Mouse (Mus musculus): ENCODE measurements at regions not wholly inside any gene's neighbourhood (a gene's known extent, or its start where the extent isn't known, plus 50 kb on each side); places are given as distances from the start of the nearest gene placed in this dataset.

DNA sequence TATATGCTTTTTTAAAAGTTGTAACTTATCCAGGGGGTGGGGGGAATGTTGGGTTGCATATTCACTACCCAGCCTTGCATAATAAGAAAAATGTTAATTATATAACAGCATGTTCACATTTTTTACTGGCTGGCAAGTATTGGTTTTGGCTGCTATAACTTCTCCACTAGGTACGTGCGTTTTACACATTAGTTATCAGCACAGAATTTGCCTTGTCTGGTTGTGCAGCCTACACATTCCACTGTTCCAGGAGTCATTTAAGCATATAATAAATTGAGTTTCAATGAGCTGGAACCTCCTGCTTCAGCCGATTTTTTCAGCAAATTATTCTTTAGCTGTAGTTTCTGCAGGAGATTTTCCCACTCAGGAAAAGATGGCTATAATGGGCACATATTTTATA is 1479.9 kb upstream of the Tenm2 start:
- Histone ChIP-seq H3K4me2 (no peak overlapping the region), H3K27me3 (no peaks in the 10 kb centered on the region), H3K9ac (no peak overlapping the region), H3K9me3 (no peaks in the 10 kb centered on the region), H3K36me3 (no peaks in the 10 kb centered on the region), H3K27ac (no peak overlapping the region), H3K4me1 (no peaks in the 10 kb centered on the region), H3K4me3 (no peak overlapping the region)
- WGBS = 83% methylated on average over 3 of the region's 3 CpGs
- ATAC-seq (ENCODE audit: insufficient number of reproducible peaks, insufficient read depth, low FRiP score, low TSS enrichment, low read depth) = no peak

DNA sequence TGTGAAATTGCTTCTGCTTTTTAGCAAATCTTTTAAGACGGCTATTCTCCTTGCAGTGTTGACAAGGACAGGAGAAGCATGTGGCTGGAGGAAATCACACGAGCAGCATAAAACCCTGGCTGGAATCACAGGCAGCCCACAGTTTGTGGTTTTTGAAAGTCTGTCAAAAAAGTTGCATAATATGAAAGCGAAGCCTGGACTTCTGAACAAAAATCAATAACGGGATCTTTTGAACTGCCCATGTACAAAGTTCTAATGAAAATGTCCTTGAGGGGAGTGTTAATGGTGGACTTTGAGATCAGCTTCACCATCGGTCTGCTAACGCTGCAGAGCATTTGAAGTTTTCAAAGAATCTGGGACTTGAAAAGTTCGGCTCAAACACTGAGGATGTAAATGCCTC is 1445.5 kb upstream of the Tenm2 start:
- no peak overlapping the region for H3K9ac ChIP-seq
- WGBS = 55% methylated on average over 7 of the region's 7 CpGs
- no peaks in the 10 kb centered on the region for H3K9me3 ChIP-seq
- ATAC-seq (ENCODE audit: insufficient number of reproducible peaks, insufficient read depth, low FRiP score, low TSS enrichment, low read depth) = no peak
- no peak overlapping the region for H3K4me3 ChIP-seq
- no peak overlapping the region for H3K4me2 ChIP-seq
- no peak overlapping the region for H3K27ac ChIP-seq
- H3K4me1 ChIP-seq = no peaks in the 10 kb centered on the region
- no peaks in the 10 kb centered on the region for H3K36me3 ChIP-seq
- no peaks in the 10 kb centered on the region for H3K27me3 ChIP-seq

DNA sequence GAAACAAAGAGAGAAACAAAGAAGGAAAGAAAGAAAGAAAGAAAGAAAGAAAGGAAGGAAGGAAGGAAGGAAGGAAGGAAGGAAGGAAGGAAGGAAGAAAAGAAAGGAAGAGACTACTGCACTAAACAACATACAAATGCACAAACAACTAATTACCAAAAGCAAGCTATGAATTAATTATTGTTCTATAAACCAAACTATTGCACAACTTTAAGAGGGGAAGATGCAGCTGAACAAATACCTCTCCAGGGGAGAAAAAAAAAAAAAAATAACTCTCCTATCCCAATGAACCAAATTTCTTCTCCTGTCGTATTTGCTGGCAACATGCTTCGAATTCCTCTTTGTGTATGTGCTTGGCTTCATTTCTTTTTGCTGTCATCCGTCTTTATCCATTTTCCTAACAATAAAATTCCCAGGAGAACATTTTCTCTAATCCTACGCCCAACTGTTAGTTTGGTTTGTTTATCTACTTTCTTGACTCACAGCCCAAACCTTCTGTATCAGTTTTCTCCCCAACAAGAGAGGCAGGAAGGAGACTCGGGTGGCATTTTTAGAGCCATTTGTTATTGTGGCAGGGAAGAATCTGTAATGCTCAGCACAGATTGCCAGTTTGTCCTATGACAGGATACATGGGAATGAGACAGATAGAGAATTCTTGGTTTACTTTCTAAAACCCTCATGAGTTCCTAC is 1437.7 kb upstream of the Tenm2 start:
- H3K27ac ChIP-seq = no peak overlapping the region
- H3K36me3 ChIP-seq = no peaks in the 10 kb centered on the region
- no peaks in the 10 kb centered on the region for H3K9me3 ChIP-seq
- no peak overlapping the region for H3K4me3 ChIP-seq
- no peak overlapping the region for H3K4me2 ChIP-seq
- no peaks in the 10 kb centered on the region for H3K27me3 ChIP-seq
- 56% methylated on average over 5 of the region's 5 CpGs for WGBS
- no peak for ATAC-seq (ENCODE audit: insufficient number of reproducible peaks, insufficient read depth, low FRiP score, low TSS enrichment, low read depth)
- H3K4me1 ChIP-seq = no peaks in the 10 kb centered on the region
- no peak overlapping the region for H3K9ac ChIP-seq

Data from embryonic facial prominence, embryonic 13.5 days (tissue).